16 mouse cellular contexts compared by ENCODE assay signal in genomic region chr4:94855201-94855600, GRCm38 (mm10).
"Had no signal": no experiment of that assay in that cellular context is flagged by ENCODE, and none has a peak within 500 bp of the region (broad histone marks: within the 10 kb centered on the region; RNA-seq: fewer than 3 reads in every experiment).

No protein-coding gene starts in this region.

- H3K27ac ChIP-seq: intestine, embryonic 15.5 days; layer of hippocampus, adult 2 months; limb, embryonic 10.5 days; limb, embryonic 13.5 days; liver, embryonic 12.5 days; liver, embryonic 15.5 days; lung, embryonic 15.5 days; macrophage had no signal

- DNase-seq: kidney, adult 18-20 months; kidney, postnatal 10 days; layer of hippocampus, adult 9-11 months; liver; midbrain, embryonic 14.5 days; thymus, adult 18-20 months; thymus, postnatal 36 days had no signal

- H3K4me3 ChIP-seq: intestine, embryonic 15.5 days; layer of hippocampus, adult 2 months; limb, embryonic 10.5 days; limb, embryonic 13.5 days; liver, embryonic 12.5 days; liver, embryonic 15.5 days; lung, embryonic 15.5 days had no signal

- H3K9me3 ChIP-seq: intestine, embryonic 15.5 days; limb, embryonic 10.5 days; limb, embryonic 13.5 days; liver, embryonic 12.5 days; liver, embryonic 15.5 days; lung, embryonic 15.5 days had no signal

- H3K4me2 ChIP-seq: intestine, embryonic 15.5 days; limb, embryonic 13.5 days; liver, embryonic 12.5 days; liver, embryonic 15.5 days; lung, embryonic 15.5 days had no signal

- ATAC-seq: hindbrain, embryonic 16.5 days; intestine, embryonic 15.5 days; liver, embryonic 12.5 days had no signal

- H3K27me3 ChIP-seq: intestine, embryonic 15.5 days; limb, embryonic 13.5 days; liver, embryonic 12.5 days; liver, embryonic 15.5 days; lung, embryonic 15.5 days had no signal

- H3K9ac ChIP-seq: intestine, embryonic 15.5 days; limb, embryonic 13.5 days; liver, embryonic 12.5 days; liver, embryonic 15.5 days; lung, embryonic 15.5 days had no signal

- H3K36me3 ChIP-seq: intestine, embryonic 15.5 days; limb, embryonic 10.5 days; limb, embryonic 13.5 days; liver, embryonic 12.5 days; liver, embryonic 15.5 days; lung, embryonic 15.5 days had no signal

- H3K4me1 ChIP-seq: intestine, embryonic 15.5 days; limb, embryonic 10.5 days; limb, embryonic 13.5 days; liver, embryonic 12.5 days; liver, embryonic 15.5 days; lung, embryonic 15.5 days had no signal
